Mouse (Mus musculus) embryonic fibroblast, embryonic 13.5 days (primary cell): ENCODE measurements around the gene Pskh1.

ENCODE experiments used
- CTCF ChIP-seq: IDR thresholded peaks from 2 replicates; pipeline ENCODE4 v1.5.1; 2011; ENCODE audit warnings: mild to moderate bottlenecking, control low read depth, low read length, moderate library complexity, borderline replicate concordance; ENCODE audit not compliant: insufficient read depth
- POLR2A ChIP-seq: IDR thresholded peaks from 2 replicates; pipeline ENCODE4 v1.6.1; 2011; ENCODE audit warnings: low read depth, mild to moderate bottlenecking, control low read depth, low read length, moderate library complexity

- no peak for TF ChIP-seq CTCF
- no peak for TF ChIP-seq POLR2A
Measured at GRCm38 (mm10) chr8:105969367-105969766, 69.1 kb downstream of the Pskh1 start.
